ENCODE assay signal across 9 mouse cellular contexts in the genomic region with DNA sequence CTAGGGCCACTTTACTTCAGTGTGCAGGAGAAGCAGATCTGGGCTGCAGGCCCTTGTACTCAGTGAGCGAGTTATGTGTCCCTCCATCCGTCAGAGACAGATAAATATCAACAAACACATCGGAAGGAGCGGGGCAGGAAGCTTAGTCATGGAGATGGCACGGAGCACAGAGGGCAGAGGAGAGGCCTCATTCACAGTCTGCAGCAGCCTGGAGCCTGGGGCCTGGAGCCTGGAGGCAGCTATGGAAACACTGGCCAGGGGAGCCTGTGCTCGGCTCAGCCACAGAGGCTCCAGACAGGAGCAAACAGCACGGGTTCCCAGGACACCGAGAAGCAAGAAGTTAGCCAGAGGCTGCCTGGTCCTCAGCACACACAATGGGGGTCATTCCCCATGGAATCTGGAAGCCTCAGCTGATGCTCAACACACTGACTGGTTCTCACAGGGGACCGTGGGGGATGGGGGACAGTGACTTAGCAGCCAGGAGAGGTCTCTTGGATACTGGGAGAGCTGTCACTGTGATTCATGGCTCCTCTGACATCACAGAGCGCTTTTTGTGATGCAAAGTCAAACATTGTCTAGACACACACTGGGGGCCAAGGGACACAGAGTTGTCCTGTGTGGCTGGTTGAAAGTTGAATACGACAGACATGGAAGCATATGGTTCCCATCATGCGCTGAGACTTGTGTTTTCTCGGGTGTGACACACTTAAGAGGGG.
DNase-seq lines count a peak whose midpoint lies in the region; ATAC-seq and TF ChIP-seq lines count a peak whose summit lies in the region.
"Had no signal": no experiment of that assay in that cellular context is flagged by ENCODE, and none has a peak within 500 bp of the region (broad histone marks: within the 10 kb centered on the region; RNA-seq: fewer than 3 reads in every experiment).

No protein-coding gene starts in this region.

- no peak overlapping the region for H3K4me2 ChIP-seq in intestine, embryonic 14.5 days (ENCODE audit: low read length)
- no peak overlapping the region for H3K4me2 ChIP-seq in intestine, postnatal 0 days (replicated peaks; ENCODE audit: low read depth)
- no peak overlapping the region for H3K4me2 ChIP-seq in limb, embryonic 12.5 days
- H3K4me2 ChIP-seq in neural tube, embryonic 15.5 days = no peak overlapping the region
- no peak overlapping the region for H3K4me2 ChIP-seq in forebrain, embryonic 12.5 days

- peak overlapping the region; percentile 38; the same call in 1 of the 2 replicates for H3K27ac ChIP-seq in intestine, embryonic 14.5 days (ENCODE audit: low read depth)
- H3K27ac ChIP-seq in intestine, postnatal 0 days (ENCODE audit: low read depth, low read length) = no peak overlapping the region
- H3K27ac ChIP-seq in limb, embryonic 12.5 days = peak overlapping the region; percentile 24; the same call in 1 of the 2 replicates
- H3K27ac ChIP-seq in neural tube, embryonic 15.5 days (replicated peaks) = peak overlapping the region; percentile 43
- no peak overlapping the region for H3K27ac ChIP-seq in forebrain, embryonic 12.5 days
- no peak overlapping the region for H3K27ac ChIP-seq in layer of hippocampus, adult 2 months

- peaks cover 6% of the 10 kb centered on the region for H3K4me1 ChIP-seq in intestine, embryonic 14.5 days (replicated peaks; ENCODE audit: control insufficient read depth, insufficient read depth, low read length)
- no peaks in the 10 kb centered on the region for H3K4me1 ChIP-seq in intestine, postnatal 0 days (replicated peaks; ENCODE audit: control insufficient read depth, insufficient read depth, low read length)
- peaks cover 29% of the 10 kb centered on the region for H3K4me1 ChIP-seq in limb, embryonic 12.5 days (replicated peaks)
- peaks cover 20% of the 10 kb centered on the region for H3K4me1 ChIP-seq in neural tube, embryonic 15.5 days
- peaks cover 4% of the 10 kb centered on the region; the same call in 1 of the 2 replicates for H3K4me1 ChIP-seq in forebrain, embryonic 12.5 days

- no peaks in the 10 kb centered on the region for H3K36me3 ChIP-seq in intestine, embryonic 14.5 days (ENCODE audit: control insufficient read depth, insufficient read depth, low read length)
- H3K36me3 ChIP-seq in intestine, postnatal 0 days (ENCODE audit: control insufficient read depth, insufficient read depth) = no peaks in the 10 kb centered on the region
- no peaks in the 10 kb centered on the region for H3K36me3 ChIP-seq in limb, embryonic 12.5 days
- no peaks in the 10 kb centered on the region for H3K36me3 ChIP-seq in neural tube, embryonic 15.5 days
- no peaks in the 10 kb centered on the region for H3K36me3 ChIP-seq in forebrain, embryonic 12.5 days (replicated peaks)

- no peak for TF ChIP-seq CTCF in intestine, postnatal 0 days (IDR thresholded peaks at IDR 0.05; ENCODE audit: low read depth)
- TF ChIP-seq CTCF in layer of hippocampus, adult 2 months (conservative IDR thresholded peaks at IDR 0.05) = no peak

- H3K4me3 ChIP-seq in intestine, embryonic 14.5 days (ENCODE audit: low read depth, low read length) = no peak overlapping the region
- H3K4me3 ChIP-seq in intestine, postnatal 0 days (ENCODE audit: low read depth, low read length) = no peak overlapping the region
- no peak overlapping the region for H3K4me3 ChIP-seq in limb, embryonic 12.5 days (replicated peaks)
- no peak overlapping the region for H3K4me3 ChIP-seq in neural tube, embryonic 15.5 days (replicated peaks)
- H3K4me3 ChIP-seq in forebrain, embryonic 12.5 days (replicated peaks) = no peak overlapping the region
- H3K4me3 ChIP-seq in layer of hippocampus, adult 2 months = no peak overlapping the region
- H3K4me3 ChIP-seq: megakaryocyte, embryonic 14.5 days had no signal

- peaks cover 7% of the 10 kb centered on the region for H3K9me3 ChIP-seq in intestine, embryonic 14.5 days (ENCODE audit: control insufficient read depth, low read length)
- no peaks in the 10 kb centered on the region for H3K9me3 ChIP-seq in intestine, postnatal 0 days (ENCODE audit: control insufficient read depth)
- H3K9me3 ChIP-seq in limb, embryonic 12.5 days = peaks cover 14% of the 10 kb centered on the region
- H3K9me3 ChIP-seq in neural tube, embryonic 15.5 days (replicated peaks) = no peaks in the 10 kb centered on the region
- H3K9me3 ChIP-seq in forebrain, embryonic 12.5 days = peaks cover 8% of the 10 kb centered on the region; the same call in 1 of the 2 replicates

- no peaks in the 10 kb centered on the region for H3K27me3 ChIP-seq in intestine, embryonic 14.5 days (replicated peaks; ENCODE audit: control insufficient read depth, insufficient read depth, low read length)
- H3K27me3 ChIP-seq in intestine, postnatal 0 days (replicated peaks; ENCODE audit: control insufficient read depth, insufficient read depth, low read length) = no peaks in the 10 kb centered on the region
- no peaks in the 10 kb centered on the region for H3K27me3 ChIP-seq in limb, embryonic 12.5 days
- H3K27me3 ChIP-seq in neural tube, embryonic 15.5 days (replicated peaks) = 0 out of 2 replicates have a peak, but pooled peaks cover 2% of the 10 kb centered on the region
- peaks cover 6% of the 10 kb centered on the region; the same call in 1 of the 2 replicates for H3K27me3 ChIP-seq in forebrain, embryonic 12.5 days

- peak; percentile 46; the same call in 1 of the 2 replicates for ATAC-seq in intestine, embryonic 14.5 days (replicated peaks; ENCODE audit: low FRiP score, low TSS enrichment, low read depth)
- ATAC-seq in intestine, postnatal 0 days = no peak
- ATAC-seq in limb, embryonic 12.5 days (ENCODE audit: insufficient number of reproducible peaks, insufficient read depth, low FRiP score, low TSS enrichment, low read depth) = no peak
- peak; percentile 69 for ATAC-seq in neural tube, embryonic 15.5 days (ENCODE audit: low FRiP score)
- no peak for ATAC-seq in erythroid progenitor cell, adult 5-6 weeks (replicated peaks; ENCODE audit: low FRiP score, poor library complexity, severe bottlenecking)
- ATAC-seq in forebrain, embryonic 12.5 days (ENCODE audit: low FRiP score) = no peak

- no peak for DNase-seq in intestine, embryonic 14.5 days (ENCODE audit: low spot score)
- DNase-seq in embryo, embryonic 10.5 days (ENCODE audit: low spot score) = peak; percentile 87
- DNase-seq in layer of hippocampus, adult 2 months (ENCODE audit: low spot score in 2 of 2) = no peak

- 25% methylated on average over 13 of the region's 13 CpGs for WGBS in intestine, embryonic 14.5 days
- WGBS in intestine, postnatal 0 days = 47% methylated on average over 13 of the region's 13 CpGs
- WGBS in limb, embryonic 12.5 days = 49% methylated on average over 13 of the region's 13 CpGs
- 19% methylated on average over 13 of the region's 13 CpGs for WGBS in neural tube, embryonic 15.5 days
- 69% methylated on average over 13 of the region's 13 CpGs for WGBS in forebrain, embryonic 12.5 days

- peak overlapping the region; percentile 27; the same call in 1 of the 2 replicates for H3K9ac ChIP-seq in intestine, embryonic 14.5 days (ENCODE audit: low read length)
- H3K9ac ChIP-seq in intestine, postnatal 0 days (ENCODE audit: low read depth, low read length) = no peak overlapping the region
- H3K9ac ChIP-seq in limb, embryonic 12.5 days (replicated peaks) = no peak overlapping the region
- H3K9ac ChIP-seq in neural tube, embryonic 15.5 days (replicated peaks) = no peak overlapping the region
- no peak overlapping the region for H3K9ac ChIP-seq in forebrain, embryonic 12.5 days

Comparison
In these comparisons a context has a peak if more than half of its experiments do, and no peak if none do; other contexts are left out.
1. ATAC-seq: peak in intestine, embryonic 14.5 days (single experiment) and neural tube, embryonic 15.5 days (single experiment); none in intestine, postnatal 0 days (single experiment), limb, embryonic 12.5 days (single experiment), erythroid progenitor cell, adult 5-6 weeks (single experiment) and forebrain, embryonic 12.5 days (single experiment).
2. H3K27ac ChIP-seq: peak in intestine, embryonic 14.5 days (single experiment), limb, embryonic 12.5 days (single experiment) and neural tube, embryonic 15.5 days (single experiment); none in intestine, postnatal 0 days (single experiment), forebrain, embryonic 12.5 days (single experiment) and layer of hippocampus, adult 2 months (single experiment).